Mouse (Mus musculus) liver, adult 2 months (tissue): ENCODE measurements around the gene Zfp54.

Experiments used
- CTCF ChIP-seq: fragments of 200-500 bp; IDR thresholded peaks from 2 replicates; pipeline ENCODE4 v1.5.1; 2011; ENCODE audit warnings: low read depth, low read length, control low read depth
- POLR2A ChIP-seq: fragments of 200-500 bp; IDR thresholded peaks from 2 replicates; pipeline ENCODE4 v1.6.1; 2011; ENCODE audit warnings: low read length, control low read depth; ENCODE audit not compliant: insufficient read depth; ENCODE audit errors: extremely low read depth

DNA sequence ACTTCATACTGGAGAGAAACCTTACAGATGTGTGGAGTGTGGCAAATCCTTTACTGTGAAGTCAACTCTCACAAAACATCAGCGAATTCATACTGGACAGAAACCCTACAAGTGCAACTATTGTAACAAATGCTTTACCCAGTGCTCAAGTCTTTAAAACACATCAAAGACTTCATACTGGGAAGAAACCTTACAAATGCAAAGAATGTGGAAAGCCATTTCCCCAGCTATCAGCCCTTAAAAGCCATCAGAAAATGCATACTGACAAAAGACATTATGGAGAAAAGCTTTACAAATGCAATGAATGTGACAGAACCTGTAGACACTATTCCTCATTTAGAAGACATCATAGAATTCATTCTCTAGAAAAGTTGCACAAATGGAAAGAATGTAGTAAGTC is 47.7 kb upstream of the Zfp54 start:
- TF ChIP-seq POLR2A (no peak), CTCF (no peak)
